Mouse (Mus musculus): ENCODE results near the gene Rere.

The Rere gene

GRCm38 (mm10) chr4:150281018-150281761 lies at the start of gene Rere:
Gene Rere (plus strand): TSS chr4:150281646.
- DNase-seq = peak; percentile 97 to 99

GRCm38 (mm10) chr4:150231871-150232270 lies 49.6 kb upstream of the Rere start:
- no peak for DNase-seq

- DNase-seq = no peak
Observed at GRCm38 (mm10) chr4:150234599-150235327, 46.7 kb upstream of the Rere start.

- DNase-seq = no peak
Observed at GRCm38 (mm10) chr4:150235585-150235984, 45.9 kb upstream of the Rere start.

- DNase-seq = no peak
Observed at GRCm38 (mm10) chr4:150236031-150236430, 45.4 kb upstream of the Rere start.

GRCm38 (mm10) chr4:150236521-150237481 lies 44.6 kb upstream of the Rere start, which contains the start of gene Eno1:
Gene Eno1 (plus strand): TSS chr4:150236721.
- peak; percentile 94 to 98 for DNase-seq

GRCm38 (mm10) chr4:150237636-150238361 lies 43.6 kb upstream of the Rere start:
- DNase-seq = peak; percentile 34 to 36

- DNase-seq = no peak
Observed at GRCm38 (mm10) chr4:150238433-150239086, 42.9 kb upstream of the Rere start.

GRCm38 (mm10) chr4:150239087-150239480 lies 42.4 kb upstream of the Rere start:
- DNase-seq = no peak

GRCm38 (mm10) chr4:150239503-150239902 lies 41.9 kb upstream of the Rere start:
- DNase-seq = peak; percentile 33 to 38

GRCm38 (mm10) chr4:150239951-150240368 lies 41.5 kb upstream of the Rere start:
- DNase-seq = peak; percentile 70 to 75

- DNase-seq = no peak
Observed at GRCm38 (mm10) chr4:150240381-150240886, 41.0 kb upstream of the Rere start.

- DNase-seq = no peak
Observed at GRCm38 (mm10) chr4:150241708-150242107, 39.7 kb upstream of the Rere start.

GRCm38 (mm10) chr4:150242745-150243144 lies 38.7 kb upstream of the Rere start:
- DNase-seq = no peak

- DNase-seq = no peak
Observed at GRCm38 (mm10) chr4:150245876-150246275, 35.6 kb upstream of the Rere start.

GRCm38 (mm10) chr4:150248009-150248408 lies 33.4 kb upstream of the Rere start:
- DNase-seq = peak; percentile 58 to 61

GRCm38 (mm10) chr4:150248917-150249316 lies 32.5 kb upstream of the Rere start:
- no peak for DNase-seq

- DNase-seq = no peak
Observed at GRCm38 (mm10) chr4:150249731-150250270, 31.6 kb upstream of the Rere start.

- DNase-seq = no peak
Observed at GRCm38 (mm10) chr4:150250549-150251422, 30.7 kb upstream of the Rere start.

- DNase-seq = no peak
Observed at GRCm38 (mm10) chr4:150254416-150254815, 27.0 kb upstream of the Rere start.
